Mouse (Mus musculus) hematopoietic stem cell, adult 5-6 weeks (primary cell): ENCODE results near the gene Nln. TPM values are rescaled to one million over a fixed set of nuclear protein-coding genes. Genes with fewer than 3 reads are reported as not detected.
A peak's percentile ranks its signal among the peaks of the same experiment; 100 is the strongest.

ENCODE experiments used
- ATAC-seq, 2 experiments: fragments of 125-278 bp in 1 of 2; replicated peaks in 1 of 2; 2 replicates each; pipeline ENCODE4 v1.8.0; 2016 to 2017; ENCODE audit warnings: inconsistent platforms in 2 of 2, mild to moderate bottlenecking in 2 of 2, moderate number of reproducible peaks in 2 of 2, low read depth in 1 of 2, moderate TSS enrichment in 1 of 2; ENCODE audit not compliant: low FRiP score in 2 of 2, poor library complexity in 2 of 2, severe bottlenecking in 2 of 2, insufficient read depth in 1 of 2, low TSS enrichment in 1 of 2
- total RNA-seq: library from RNA; stranded (forward); fragments of 172-1452, 232-1000 nt; gene quantifications from 2 replicates; pipeline ENCODE4 v1.2.3, GENCODE M21; 2017

The Nln gene
- total RNA-seq, 1 experiment from 2014 or later: 24.6 TPM

DNA sequence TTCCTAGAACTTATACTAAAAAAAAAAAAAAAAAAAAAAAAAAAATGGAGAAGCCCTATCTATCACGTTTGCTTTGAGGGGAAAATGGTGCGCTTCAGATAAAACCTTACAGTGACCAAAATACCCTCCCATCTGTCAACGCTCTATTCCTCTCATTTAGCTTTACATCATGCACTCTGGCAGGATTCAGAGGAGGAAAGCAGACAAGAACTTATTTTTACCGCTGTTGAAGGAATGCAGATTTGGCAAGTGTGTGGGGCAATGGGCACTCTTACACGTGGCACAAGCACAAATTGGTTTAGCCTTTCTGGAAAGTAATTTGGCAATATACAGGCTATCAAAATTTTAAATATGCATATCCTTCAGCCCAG is 115.3 kb downstream of the Nln start:
- no peak; a peak in 1 of 4 replicates for ATAC-seq

DNA sequence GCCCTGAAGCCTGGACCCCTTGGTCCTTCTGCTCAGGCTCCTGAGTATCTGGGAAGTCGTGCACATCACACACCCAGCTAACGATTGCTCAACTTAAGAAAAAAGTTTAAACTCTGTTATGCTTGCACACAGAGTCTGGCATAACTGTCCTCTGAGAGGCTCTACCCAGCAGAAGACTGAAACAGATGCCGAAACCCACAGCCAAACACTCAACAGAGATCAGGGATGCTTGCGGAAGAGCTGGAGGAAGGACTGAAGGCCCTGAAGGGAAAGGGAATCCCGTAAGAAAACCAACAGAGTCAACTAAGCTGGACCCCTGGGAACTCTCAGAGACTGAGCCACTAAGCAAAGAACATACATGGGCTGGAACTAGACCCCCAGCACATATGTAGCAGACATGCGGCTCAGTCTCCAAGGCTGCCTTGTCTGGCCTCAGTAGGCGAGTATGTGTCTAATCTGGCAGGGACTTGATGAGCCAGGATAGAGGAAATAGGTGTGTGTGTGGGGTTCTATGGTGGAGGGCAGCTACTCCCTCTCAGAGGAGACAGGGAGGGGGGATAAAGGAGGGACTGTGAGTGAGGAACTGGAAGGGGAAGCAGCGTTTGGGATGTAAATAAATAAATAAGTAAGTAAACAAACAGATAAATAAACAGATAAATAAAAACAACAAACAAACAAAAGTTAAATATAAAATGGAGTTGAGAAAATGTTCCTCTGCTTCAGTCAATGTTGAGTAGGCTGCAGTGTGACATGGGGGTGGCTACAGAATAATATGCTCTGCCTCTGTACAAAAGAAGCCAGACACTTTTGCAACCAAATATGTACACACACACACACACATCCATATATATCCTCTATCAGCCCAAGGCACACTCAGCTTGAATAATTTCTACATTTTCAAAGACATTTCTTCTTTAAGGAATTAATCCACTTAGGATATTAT is 116.0 kb downstream of the Nln start:
- ATAC-seq: no peak

DNA sequence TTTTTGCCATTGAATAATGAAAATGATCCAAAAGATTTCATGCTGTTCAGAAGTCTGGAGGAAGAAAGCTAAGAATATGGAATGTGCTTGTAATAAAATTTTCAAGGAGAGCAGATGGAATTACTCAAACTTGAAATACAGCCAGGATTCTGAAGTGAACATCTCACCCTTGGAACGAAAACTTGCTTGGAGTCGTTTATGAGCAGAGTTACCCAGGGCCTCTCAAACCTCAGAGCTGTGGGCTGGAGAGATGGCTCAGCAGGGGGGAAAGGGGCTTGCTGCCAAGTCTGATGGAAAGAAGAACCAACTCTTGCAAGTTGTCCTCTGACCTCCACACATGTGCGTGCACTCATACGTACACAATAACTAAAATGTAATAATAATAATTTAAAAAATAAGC is 122.8 kb downstream of the Nln start:
- ATAC-seq: peak in 1 of 2 experiments; percentile 46; a peak in 2 of 4 replicates

DNA sequence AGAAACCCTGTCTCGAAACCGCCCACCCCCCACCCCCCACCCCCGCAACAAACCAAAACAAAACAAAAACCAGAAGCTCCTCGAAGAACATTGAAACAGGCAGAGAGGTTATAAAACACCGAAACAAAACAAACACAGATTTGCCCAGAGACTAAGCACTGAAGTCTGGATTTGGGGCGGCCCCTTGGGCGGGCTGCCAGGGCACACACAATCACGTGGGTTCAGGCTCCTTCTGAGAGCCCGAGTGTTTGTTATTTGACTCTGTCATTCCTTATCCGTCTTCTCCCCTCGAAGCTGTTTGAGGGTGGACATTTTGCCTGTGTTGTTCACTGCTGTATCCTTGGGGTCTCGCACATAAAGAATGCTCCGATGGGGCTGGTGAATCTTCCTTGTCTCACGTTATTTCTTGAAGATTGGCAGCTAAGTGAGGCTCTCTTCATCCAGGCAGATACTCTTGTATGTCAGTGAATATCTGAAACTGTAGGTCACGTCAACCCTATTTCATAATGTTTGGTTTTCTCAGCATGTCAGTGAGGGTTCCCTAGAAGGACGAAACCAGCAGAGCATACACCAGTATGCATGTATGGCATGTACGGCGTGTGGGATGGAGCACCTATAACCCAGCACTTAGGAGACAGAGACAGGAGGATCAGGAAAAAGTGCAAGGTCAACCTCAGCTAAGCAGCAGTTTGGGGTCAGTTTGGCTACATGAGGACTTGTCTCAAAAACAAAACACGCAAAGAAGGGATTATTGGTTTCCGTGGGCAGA is 123.7 kb downstream of the Nln start:
- no peak for ATAC-seq

DNA sequence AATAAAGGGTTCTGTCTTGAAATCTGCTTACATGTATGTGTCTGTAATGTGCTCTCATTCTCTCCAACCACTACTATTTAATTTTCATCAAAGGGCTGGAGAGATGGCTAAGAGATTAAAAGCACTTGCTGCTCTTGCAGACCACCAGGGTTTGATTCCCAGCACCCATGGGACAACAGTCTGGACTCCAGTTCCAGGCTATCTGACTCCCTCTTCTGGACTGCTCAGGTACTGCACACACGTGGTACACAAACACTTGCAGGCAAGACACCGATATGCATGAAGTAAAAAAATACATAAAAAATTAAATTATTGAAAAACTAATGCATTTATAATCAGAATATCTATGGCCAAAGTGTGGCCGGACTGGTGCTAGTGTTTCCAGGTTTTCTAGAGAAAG is 127.0 kb downstream of the Nln start:
- no peak for ATAC-seq

DNA sequence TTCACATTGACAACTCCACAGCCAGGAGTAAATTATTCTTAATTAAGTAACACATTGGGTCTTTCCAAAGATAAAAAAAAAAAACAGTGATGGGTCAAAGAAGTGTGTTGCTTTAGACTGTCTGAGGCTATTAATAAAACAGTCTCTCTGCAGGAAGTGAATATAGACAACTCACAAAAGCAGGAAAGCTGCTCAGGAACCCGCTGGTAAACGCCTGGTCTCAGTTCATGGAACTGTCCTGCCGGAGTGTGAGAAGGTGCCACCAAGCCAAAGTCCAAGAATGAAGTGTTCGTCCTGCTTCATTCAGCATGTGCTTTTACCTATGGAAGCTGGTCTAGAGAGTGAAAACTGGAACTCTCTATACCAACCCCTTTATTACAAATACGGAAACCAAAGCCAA is 129.0 kb downstream of the Nln start:
- no peak for ATAC-seq

DNA sequence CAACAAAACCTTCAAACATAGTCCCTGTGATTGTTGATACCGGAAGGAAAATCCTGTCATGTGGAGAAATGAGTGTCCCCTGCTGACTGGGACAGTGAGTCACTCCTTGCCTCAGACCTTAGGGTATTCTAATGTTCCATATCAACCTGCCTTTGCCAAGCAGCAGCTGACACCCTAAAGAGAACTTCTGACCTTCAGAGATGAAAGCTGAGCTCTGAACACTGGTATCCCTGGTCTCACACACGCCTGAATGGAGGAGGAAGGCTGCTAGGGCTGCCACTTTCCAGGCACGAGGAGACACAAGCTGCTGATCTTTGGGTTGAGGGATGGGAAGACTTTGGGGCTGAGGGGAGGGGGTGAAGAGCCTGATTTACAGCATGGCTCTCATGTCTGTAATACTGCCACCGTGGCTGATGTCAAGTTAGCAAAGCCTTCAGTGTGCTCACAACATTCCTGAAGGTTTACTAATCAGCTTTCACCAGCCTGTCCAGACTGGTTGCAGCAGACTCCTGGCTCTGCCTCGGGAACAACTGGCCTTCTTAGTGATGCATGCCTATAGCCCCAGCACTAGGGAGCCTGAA is 131.0 kb downstream of the Nln start:
- no peak for ATAC-seq

DNA sequence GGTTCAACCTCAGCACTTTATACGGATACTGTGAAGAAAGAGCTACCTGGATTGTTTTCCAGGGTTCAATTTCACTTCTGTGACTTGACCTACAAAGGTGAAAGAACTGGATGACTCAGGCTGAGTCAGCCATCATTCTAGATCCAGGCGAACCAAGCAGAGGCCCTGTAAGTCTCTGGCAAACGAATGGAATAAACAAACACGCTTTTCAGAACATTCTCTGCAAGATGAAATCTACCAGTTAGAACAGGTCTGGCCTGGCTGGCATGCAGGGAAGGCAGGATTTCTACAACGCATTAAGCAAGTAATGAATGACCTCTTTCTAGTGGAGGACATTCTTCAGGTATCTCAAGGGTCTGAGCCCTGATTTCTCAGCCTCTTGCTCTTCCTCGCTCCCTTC is 131.6 kb downstream of the Nln start:
- ATAC-seq: no peak

DNA sequence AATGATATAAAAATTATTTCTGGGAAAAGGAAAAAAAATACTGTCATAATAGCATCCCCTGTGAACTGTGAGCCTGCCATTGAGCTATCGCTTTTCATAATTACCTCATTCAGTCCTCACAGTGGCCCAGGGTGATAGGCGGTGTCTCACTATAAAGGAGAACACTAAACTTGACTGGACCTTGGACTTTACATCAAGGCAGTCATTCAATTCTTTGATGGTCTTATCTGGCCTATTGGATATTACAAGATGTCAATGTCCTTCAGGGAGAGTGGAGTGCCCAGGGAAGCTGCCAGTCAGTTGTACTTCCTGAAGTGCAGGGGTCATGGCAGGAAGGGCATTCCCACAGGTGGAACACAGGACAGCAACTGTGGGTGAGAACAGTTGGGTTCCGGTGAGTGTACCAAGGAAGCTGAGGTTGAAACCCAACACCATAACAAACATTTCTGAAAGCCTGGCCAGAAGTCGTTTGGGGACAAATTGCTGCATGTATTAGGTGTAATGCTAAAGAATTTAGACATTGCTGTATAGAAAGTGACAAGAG is 133.2 kb downstream of the Nln start:
- ATAC-seq: no peak

DNA sequence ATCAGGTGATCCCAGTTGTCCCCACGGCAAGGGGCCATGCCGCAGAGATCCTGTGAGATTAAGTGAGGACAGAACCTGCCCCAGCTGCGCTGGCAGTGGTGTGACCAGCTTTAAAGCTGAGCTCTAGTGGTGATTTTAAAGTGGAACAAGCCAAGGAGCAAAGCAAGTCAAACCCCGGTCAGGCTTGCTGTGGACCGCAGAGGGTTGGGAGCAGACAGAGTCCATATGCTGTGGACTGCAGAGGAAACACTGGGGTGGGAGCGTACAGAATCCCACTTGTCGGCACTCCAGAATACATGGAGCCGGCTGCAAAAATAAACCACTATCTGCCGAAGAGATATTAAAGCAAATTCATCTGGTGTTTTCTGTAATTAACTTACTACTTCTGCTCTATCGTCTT is 134.3 kb downstream of the Nln start:
- no peak for ATAC-seq

DNA sequence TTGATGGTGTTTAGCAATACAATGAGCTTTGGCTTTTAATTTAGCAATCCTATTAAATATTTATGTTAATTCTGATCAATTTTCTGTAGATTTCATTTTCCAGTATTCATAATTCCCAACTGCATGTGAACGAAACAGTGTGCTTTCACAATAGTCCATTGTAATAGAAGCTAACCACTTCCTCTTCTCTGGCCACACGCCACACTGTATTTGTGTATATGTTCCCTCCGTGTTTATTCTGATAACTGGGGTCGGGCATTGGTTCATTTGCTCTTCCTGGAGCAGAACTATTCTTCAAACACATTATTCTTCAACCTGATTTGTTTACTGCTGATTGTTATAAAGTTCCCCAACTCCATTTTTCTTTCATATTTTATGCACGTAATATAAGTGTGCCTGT is 135.4 kb downstream of the Nln start:
- peak; percentile 86 to 94 for ATAC-seq

Other genes starting within 250 kb of the Nln start
- 168 TPM in 2 replicates for gene Erbin, start 189.1 kb downstream of the Nln start, total RNA-seq
- not detected in 2 replicates for gene Sgtb, start 127 bp upstream of the Nln start, total RNA-seq
- 71.1 and 83.5 TPM in 2 replicates for gene Trappc13, start 68.9 kb upstream of the Nln start, total RNA-seq
- 33.5 and 43.5 TPM in 2 replicates for gene Trim23, start 69.2 kb upstream of the Nln start, total RNA-seq
- gene Cenpk, start 119.0 kb upstream of the Nln start, total RNA-seq: 92.4 and 96.9 TPM in 2 replicates
- 39.8 and 39.9 TPM in 2 replicates for gene Ppwd1, start 119.2 kb upstream of the Nln start, total RNA-seq
- gene Adamts6, start 178.2 kb upstream of the Nln start, total RNA-seq: 7.8 and 13.3 TPM in 2 replicates